Mouse (Mus musculus) bone marrow, adult 2 months (tissue): Measurements from ENCODE around the gene Hbb-bt. TPM values are rescaled to one million over a fixed set of nuclear protein-coding genes. Genes with fewer than 3 reads are reported as not detected.
"Not testable (repeated sequence)": the region's sequence is repeated elsewhere in the genome, so short reads cannot be mapped to it uniquely, and the experiment has no call there.

Experiments used
- H3K27ac ChIP-seq: fragments of 200-500 bp; 2 replicates; pipeline ENCODE4 v1.5.1; 2012; ENCODE audit warnings: low read depth, mild to moderate bottlenecking, control low read depth, inconsistent platforms, low read length; ENCODE audit not compliant: control insufficient read depth, poor library complexity, insufficient read depth
- H3K4me1 ChIP-seq: fragments of 200-500 bp; 2 replicates; pipeline ENCODE4 v1.6.1; 2011; ENCODE audit warnings: low read length; ENCODE audit not compliant: control insufficient read depth, insufficient read depth
- H3K4me3 ChIP-seq: fragments of 200-500 bp; replicated peaks from 2 replicates; pipeline ENCODE3; 2011; ENCODE audit warnings: mild to moderate bottlenecking, low read depth, low read length, control low read depth; ENCODE audit not compliant: control insufficient read depth
- CTCF ChIP-seq: fragments of 200-500 bp; IDR thresholded peaks from 2 replicates; pipeline ENCODE4 v1.5.1; 2011; ENCODE audit warnings: low read length, control low read depth; ENCODE audit not compliant: control insufficient read depth, insufficient read depth
- POLR2A ChIP-seq: fragments of 200-500 bp; IDR thresholded peaks from 2 replicates; pipeline ENCODE4 v1.6.1; 2011; ENCODE audit warnings: low read depth, mild to moderate bottlenecking, control low read depth, low read length, borderline replicate concordance; ENCODE audit not compliant: control insufficient read depth
- WGBS: fragments of 180-500 bp; shearing (Covaris S2); methylation state at CpG from one replicate; pipeline ENCODE4 v1.1.7; 2018; 5-methylcytosine and 5-hydroxymethylcytosine counted together
- polyA plus RNA-seq: library from polyadenylated mRNA; stranded (reverse); fragments of >200 nt; gene quantifications from 2 replicates; pipeline ENCODE4 v1.2.4, GENCODE M21; 2011; ENCODE audit warnings: low replicate concordance; ENCODE audit not compliant: missing spikeins, insufficient read depth, insufficient read length

Gene Hbb-bt
- polyA plus RNA-seq, 1 experiment = 16,360 TPM

GRCm38 (mm10) chr7:103792669-103793388, 21.0 kb downstream of the Hbb-bt start:
- Histone ChIP-seq H3K4me3 (no peak overlapping the region), H3K4me1 (no peaks in the 10 kb centered on the region), H3K27ac (no peak overlapping the region)
- TF ChIP-seq CTCF (no peak), POLR2A (no peak)
- 10% methylated on average over 4 of the region's 4 CpGs for WGBS

- 51% methylated on average over 3 of the region's 3 CpGs for WGBS
- Histone ChIP-seq H3K27ac (no peak within 1 kb of the TSS), H3K4me3 (no peak within 1 kb of the TSS), H3K4me1 (no peaks in the 10 kb centered on the region)
- TF ChIP-seq POLR2A = no peak
- TF ChIP-seq CTCF = no peak
Measured at GRCm38 (mm10) chr7:103791721-103792120, 22.1 kb downstream of the Hbb-bt start, which contains the start of gene Olfr67. TSS of gene Olfr67 (minus strand) at chr7:103791821.

- Histone ChIP-seq H3K27ac (no peak within 1 kb of the TSS), H3K4me3 (no peak within 1 kb of the TSS), H3K4me1 (no peaks in the 10 kb centered on the region)
- 79% methylated on average over 3 of the region's 3 CpGs for WGBS
- TF ChIP-seq CTCF (no peak), POLR2A (no peak)
Measured at GRCm38 (mm10) chr7:103779598-103779997, 34.2 kb downstream of the Hbb-bt start, which contains the start of gene Olfr68. TSS of gene Olfr68 (minus strand) at chr7:103779698.

DNA sequence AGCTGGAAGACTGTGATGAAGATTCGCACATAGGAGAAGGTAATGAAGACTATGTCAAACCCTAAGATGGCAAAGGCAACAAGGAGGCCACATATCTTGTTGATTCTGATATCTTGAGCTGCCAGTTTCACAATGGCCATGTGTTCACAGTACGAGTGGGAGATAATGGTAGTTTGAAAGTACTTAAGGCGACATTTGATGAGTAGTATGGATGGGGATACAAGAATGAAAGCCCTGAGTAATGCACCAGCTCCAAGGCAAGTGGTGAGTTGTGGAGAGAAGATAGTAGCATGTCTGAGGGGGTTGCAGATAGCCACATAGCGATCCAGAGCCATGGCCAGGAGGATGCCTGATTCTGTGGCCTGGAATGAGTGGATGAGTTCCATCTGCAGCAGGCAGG, 36.1 kb downstream of the Hbb-bt start:
- WGBS = 64% methylated on average over 4 of the region's 4 CpGs
- H3K4me3 ChIP-seq, H3K27ac ChIP-seq, H3K4me1 ChIP-seq: not testable (repeated sequence)

- no peak for TF ChIP-seq POLR2A
- TF ChIP-seq CTCF = no peak
- 77% methylated on average over 2 of the region's 2 CpGs for WGBS
Measured at GRCm38 (mm10) chr7:103771494-103771893, 42.3 kb downstream of the Hbb-bt start, which contains the start of gene Olfr69. TSS of gene Olfr69 (minus strand) at chr7:103771594.

DNA sequence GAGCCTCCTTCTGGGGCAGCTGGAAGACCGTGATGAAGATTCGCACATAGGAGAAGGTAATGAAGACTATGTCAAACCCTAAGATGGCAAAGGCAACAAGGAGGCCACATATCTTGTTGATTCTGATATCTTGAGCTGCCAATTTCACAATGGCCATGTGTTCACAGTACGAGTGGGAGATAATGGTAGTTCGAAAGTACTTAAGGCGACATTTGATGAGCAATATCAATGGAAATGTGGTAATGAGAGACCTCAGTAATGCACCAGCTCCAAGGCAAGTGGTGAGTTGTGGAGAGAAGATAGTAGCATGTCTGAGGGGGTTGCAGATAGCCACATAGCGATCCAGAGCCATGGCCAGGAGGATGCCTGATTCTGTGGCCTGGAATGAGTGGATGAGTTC, 46.1 kb downstream of the Hbb-bt start:
- 67% methylated on average over 6 of the region's 6 CpGs for WGBS
- not testable (repeated sequence) for H3K27ac ChIP-seq, H3K4me3 ChIP-seq, H3K4me1 ChIP-seq

More at GRCm38 (mm10) chr7:103771494-103771893, 42.3 kb downstream of the Hbb-bt start, which contains the start of gene Olfr69:
- Histone ChIP-seq H3K4me1 (no peaks in the 10 kb centered on the region), H3K27ac (no peak within 1 kb of the TSS), H3K4me3 (no peak within 1 kb of the TSS)

Other genes starting within 250 kb of the Hbb-bt start
- not detected in 2 replicates for gene Olfr616, start 244.9 kb downstream of the Hbb-bt start, polyA plus RNA-seq
- not detected in 2 replicates for gene Olfr617, start 240.9 kb downstream of the Hbb-bt start, polyA plus RNA-seq
- not detected in 2 replicates for gene Olfr618, start 223.9 kb downstream of the Hbb-bt start, polyA plus RNA-seq
- gene Olfr619, start 213.4 kb downstream of the Hbb-bt start, polyA plus RNA-seq = not detected in 2 replicates
- gene Olfr620, start 201.5 kb downstream of the Hbb-bt start, polyA plus RNA-seq = 0.68 and 2.1 TPM in 2 replicates
- gene Olfr622, start 171.3 kb downstream of the Hbb-bt start, polyA plus RNA-seq = not detected in 2 replicates
- not detected in 2 replicates for gene Olfr623, start 150.3 kb downstream of the Hbb-bt start, polyA plus RNA-seq
- 0.25 and 0.45 TPM in 2 replicates for gene Olfr624, start 142.8 kb downstream of the Hbb-bt start, polyA plus RNA-seq
- gene Olfr625-ps1, start 131.3 kb downstream of the Hbb-bt start, polyA plus RNA-seq = not detected in 2 replicates
- 0.27 and 0.40 TPM in 2 replicates for gene Olfr243, start 99.3 kb downstream of the Hbb-bt start, polyA plus RNA-seq
- gene Olfr628, start 83.6 kb downstream of the Hbb-bt start, polyA plus RNA-seq = not detected in 2 replicates
- gene Olfr629, start 69.1 kb downstream of the Hbb-bt start, polyA plus RNA-seq = 1.2 TPM in 1 of 2 replicates, not detected in the other
- not detected in 2 replicates for gene Olfr630, start 56.7 kb downstream of the Hbb-bt start, polyA plus RNA-seq
- gene Olfr69, start 42.4 kb downstream of the Hbb-bt start, polyA plus RNA-seq = not detected in 2 replicates
- 0.36 TPM in 1 of 2 replicates, not detected in the other for gene Olfr68, start 34.3 kb downstream of the Hbb-bt start, polyA plus RNA-seq
- 0.25 TPM in 1 of 2 replicates, not detected in the other for gene Olfr67, start 22.2 kb downstream of the Hbb-bt start, polyA plus RNA-seq
- 44,806 and 110,365 TPM in 2 replicates for gene Hbb-bs, start 14.1 kb upstream of the Hbb-bt start, polyA plus RNA-seq
- not detected in 2 replicates for gene Hbb-bh2, start 26.5 kb upstream of the Hbb-bt start, polyA plus RNA-seq
- 1.6 TPM in 1 of 2 replicates, not detected in the other for gene Hbb-bh1, start 29.2 kb upstream of the Hbb-bt start, polyA plus RNA-seq
- 1.6 TPM in 1 of 2 replicates, not detected in the other for gene Hbb-y, start 39.2 kb upstream of the Hbb-bt start, polyA plus RNA-seq
- gene Olfr66, start 72.3 kb upstream of the Hbb-bt start, polyA plus RNA-seq = not detected in 2 replicates
- gene Olfr64, start 80.5 kb upstream of the Hbb-bt start, polyA plus RNA-seq = not detected in 2 replicates
- gene Olfr65, start 89.5 kb upstream of the Hbb-bt start, polyA plus RNA-seq = not detected in 2 replicates
- not detected in 2 replicates for gene Olfr631, start 114.8 kb upstream of the Hbb-bt start, polyA plus RNA-seq
- gene Olfr632, start 120.4 kb upstream of the Hbb-bt start, polyA plus RNA-seq = not detected in 2 replicates
- 0.25 TPM in 1 of 2 replicates, not detected in the other for gene Olfr633, start 130.4 kb upstream of the Hbb-bt start, polyA plus RNA-seq
- not detected in 2 replicates for gene Olfr635, start 157.2 kb upstream of the Hbb-bt start, polyA plus RNA-seq
- gene Olfr638, start 184.8 kb upstream of the Hbb-bt start, polyA plus RNA-seq = not detected in 2 replicates
- gene Olfr639, start 203.3 kb upstream of the Hbb-bt start, polyA plus RNA-seq = not detected in 2 replicates
- not detected in 2 replicates for gene Olfr640, start 211.6 kb upstream of the Hbb-bt start, polyA plus RNA-seq
- not detected in 2 replicates for gene Olfr641, start 221.4 kb upstream of the Hbb-bt start, polyA plus RNA-seq
- gene Olfr642, start 238.7 kb upstream of the Hbb-bt start, polyA plus RNA-seq = 0.29 TPM in 1 of 2 replicates, not detected in the other
- gene 4930516K23Rik, start 247.4 kb upstream of the Hbb-bt start, polyA plus RNA-seq = not detected in 2 replicates